In the genomic region with DNA sequence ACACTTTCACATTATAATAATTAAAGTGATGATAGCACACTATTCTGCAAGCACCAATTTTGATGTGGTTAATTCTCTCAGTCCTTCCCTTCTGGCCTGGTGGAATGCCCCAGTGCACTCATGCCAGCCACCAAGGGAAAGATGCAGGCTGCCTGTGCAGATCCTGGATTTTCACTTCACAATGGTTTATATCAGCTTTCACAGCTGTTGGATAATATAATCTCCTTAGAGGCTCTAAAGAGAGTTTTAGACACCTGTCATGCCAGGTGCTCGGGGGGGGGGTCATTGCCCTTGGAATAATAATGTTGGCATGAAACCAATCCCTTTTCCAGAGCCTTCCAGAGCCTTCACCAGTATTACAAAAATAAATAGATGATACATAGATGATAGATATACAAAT, we compare ENCODE assay signal across 18 mouse cellular contexts.
DNase-seq lines count a peak whose midpoint lies in the region; ATAC-seq lines count a peak whose summit lies in the region.
"Had no signal": no experiment of that assay in that cellular context is flagged by ENCODE, and none has a peak within 500 bp of the region (broad histone marks: within the 10 kb centered on the region; RNA-seq: fewer than 3 reads in every experiment).

No protein-coding gene starts in this region.

- no peak overlapping the region for H3K9ac ChIP-seq in embryonic facial prominence, embryonic 14.5 days (ENCODE audit: low read depth, low read length)
- no peak overlapping the region for H3K9ac ChIP-seq in midbrain, embryonic 14.5 days (replicated peaks; ENCODE audit: low read length)
- no peak overlapping the region for H3K9ac ChIP-seq in midbrain, embryonic 16.5 days (ENCODE audit: low read depth, low read length)
- H3K9ac ChIP-seq: embryonic facial prominence, embryonic 15.5 days; heart, embryonic 12.5 days had no signal

- H3K4me1 ChIP-seq in embryonic facial prominence, embryonic 14.5 days (ENCODE audit: control insufficient read depth, insufficient read depth, low read length): no peaks in the 10 kb centered on the region
- no peaks in the 10 kb centered on the region for H3K4me1 ChIP-seq in embryonic facial prominence, embryonic 10.5 days
- no peaks in the 10 kb centered on the region for H3K4me1 ChIP-seq in midbrain, embryonic 14.5 days (ENCODE audit: control insufficient read depth, insufficient read depth, low read length)
- H3K4me1 ChIP-seq in midbrain, embryonic 16.5 days (ENCODE audit: control insufficient read depth, insufficient read depth, low read length): no peaks in the 10 kb centered on the region
- H3K4me1 ChIP-seq: embryonic facial prominence, embryonic 15.5 days; forebrain, embryonic 10.5 days; heart, embryonic 12.5 days had no signal

- H3K27me3 ChIP-seq in embryonic facial prominence, embryonic 14.5 days (replicated peaks; ENCODE audit: control insufficient read depth, insufficient read depth, low read length): no peaks in the 10 kb centered on the region
- no peaks in the 10 kb centered on the region for H3K27me3 ChIP-seq in embryonic facial prominence, embryonic 10.5 days (replicated peaks; ENCODE audit: low read depth, poor library complexity, severe bottlenecking)
- no peaks in the 10 kb centered on the region for H3K27me3 ChIP-seq in midbrain, embryonic 14.5 days (ENCODE audit: control insufficient read depth, insufficient read depth, low read length)
- H3K27me3 ChIP-seq in midbrain, embryonic 16.5 days (ENCODE audit: control insufficient read depth, insufficient read depth, low read depth, low read length): no peaks in the 10 kb centered on the region
- H3K27me3 ChIP-seq: CH12.LX; embryonic facial prominence, embryonic 15.5 days; heart, embryonic 12.5 days; Patski had no signal

- H3K36me3 ChIP-seq in embryonic facial prominence, embryonic 14.5 days (ENCODE audit: control insufficient read depth, insufficient read depth, low read length): no peaks in the 10 kb centered on the region
- H3K36me3 ChIP-seq in embryonic facial prominence, embryonic 10.5 days (replicated peaks): no peaks in the 10 kb centered on the region
- H3K36me3 ChIP-seq in midbrain, embryonic 14.5 days (ENCODE audit: control insufficient read depth, insufficient read depth, low read length): no peaks in the 10 kb centered on the region
- H3K36me3 ChIP-seq in midbrain, embryonic 16.5 days (ENCODE audit: control insufficient read depth, insufficient read depth, low read length): no peaks in the 10 kb centered on the region
- H3K36me3 ChIP-seq: embryonic facial prominence, embryonic 15.5 days; forebrain, embryonic 10.5 days; heart, embryonic 12.5 days had no signal

- ATAC-seq in embryonic facial prominence, embryonic 14.5 days (ENCODE audit: low read depth): peak; percentile 68; the same call in 1 of the 2 replicates
- ATAC-seq in midbrain, embryonic 14.5 days (ENCODE audit: low FRiP score, low TSS enrichment): no peak
- ATAC-seq in midbrain, embryonic 16.5 days: no peak
- ATAC-seq: activated CD4-positive, CD25-positive, alpha-beta regulatory T cell, adult 4 months; forebrain, embryonic 14.5 days; Patski had no signal

- 38% methylated on average over 1 of the region's 1 CpGs for WGBS in embryonic facial prominence, embryonic 14.5 days
- WGBS in embryonic facial prominence, embryonic 10.5 days: 74% methylated on average over 1 of the region's 1 CpGs
- 55% methylated on average over 1 of the region's 1 CpGs for WGBS in midbrain, embryonic 14.5 days
- WGBS in midbrain, embryonic 16.5 days: 64% methylated on average over 1 of the region's 1 CpGs

- H3K4me3 ChIP-seq in embryonic facial prominence, embryonic 14.5 days (ENCODE audit: low read depth, low read length): no peak overlapping the region
- H3K4me3 ChIP-seq in embryonic facial prominence, embryonic 10.5 days: no peak overlapping the region
- no peak overlapping the region for H3K4me3 ChIP-seq in midbrain, embryonic 14.5 days (replicated peaks; ENCODE audit: low read depth, low read length)
- no peak overlapping the region for H3K4me3 ChIP-seq in midbrain, embryonic 16.5 days (ENCODE audit: low read depth, low read length)
- H3K4me3 ChIP-seq: embryonic facial prominence, embryonic 15.5 days; erythroblast, embryonic 14.5 days; forebrain, embryonic 10.5 days; gastrocnemius, adult 2 months; heart, embryonic 12.5 days had no signal

- peak; percentile 23 for DNase-seq in embryonic facial prominence, embryonic 14.5 days (ENCODE audit: low spot score)
- no peak for DNase-seq in embryonic facial prominence, embryonic 10.5 days (ENCODE audit: low spot score)
- peak; percentile 13 for DNase-seq in midbrain, embryonic 14.5 days
- peak; percentile 2 for DNase-seq in retina, postnatal 1 day
- no peak for DNase-seq in retina, embryonic 14.5 days (ENCODE audit: low spot score)
- DNase-seq: adrenal gland, postnatal 14 days; cerebellum, adult 2 months; gastrocnemius, adult 2 months; gastrocnemius, postnatal 25 days had no signal

- H3K9me3 ChIP-seq in embryonic facial prominence, embryonic 14.5 days (ENCODE audit: control insufficient read depth, low read length): no peaks in the 10 kb centered on the region
- H3K9me3 ChIP-seq in embryonic facial prominence, embryonic 10.5 days: no peaks in the 10 kb centered on the region
- no peaks in the 10 kb centered on the region for H3K9me3 ChIP-seq in midbrain, embryonic 14.5 days (ENCODE audit: control insufficient read depth, low read length)
- H3K9me3 ChIP-seq in midbrain, embryonic 16.5 days (replicated peaks; ENCODE audit: control insufficient read depth, low read length, poor library complexity, severe bottlenecking): no peaks in the 10 kb centered on the region
- H3K9me3 ChIP-seq: embryonic facial prominence, embryonic 15.5 days; forebrain, embryonic 10.5 days; heart, embryonic 12.5 days had no signal

- no peak overlapping the region for H3K27ac ChIP-seq in embryonic facial prominence, embryonic 14.5 days (replicated peaks; ENCODE audit: low read depth, low read length)
- H3K27ac ChIP-seq in embryonic facial prominence, embryonic 10.5 days (replicated peaks): no peak overlapping the region
- H3K27ac ChIP-seq in midbrain, embryonic 14.5 days (replicated peaks; ENCODE audit: low read depth, low read length): no peak overlapping the region
- no peak overlapping the region for H3K27ac ChIP-seq in midbrain, embryonic 16.5 days (ENCODE audit: low read length)
- H3K27ac ChIP-seq: embryonic facial prominence, embryonic 15.5 days; forebrain, embryonic 10.5 days; gastrocnemius, adult 2 months had no signal

- H3K4me2 ChIP-seq in embryonic facial prominence, embryonic 14.5 days (ENCODE audit: low read depth, low read length): no peak overlapping the region
- no peak overlapping the region for H3K4me2 ChIP-seq in midbrain, embryonic 14.5 days (ENCODE audit: low read length)
- no peak overlapping the region for H3K4me2 ChIP-seq in midbrain, embryonic 16.5 days (ENCODE audit: low read length)
- H3K4me2 ChIP-seq: embryonic facial prominence, embryonic 15.5 days; heart, embryonic 12.5 days had no signal

Comparison
In these comparisons a context has a peak if more than half of its experiments do, and no peak if none do; other contexts are left out.
1. DNase-seq: peak in embryonic facial prominence, embryonic 14.5 days (single experiment), midbrain, embryonic 14.5 days (single experiment) and retina, postnatal 1 day (single experiment); none in embryonic facial prominence, embryonic 10.5 days (single experiment) and retina, embryonic 14.5 days (single experiment).